Mouse (Mus musculus) gastrocnemius, adult 18-20 months (tissue): ENCODE results near the gene Cfap20. TPM values are rescaled to one million over a fixed set of nuclear protein-coding genes. Genes with fewer than 3 reads are reported as not detected.

Experiments
- DNase-seq: peaks from one replicate; pipeline ENCODE4 v3.0.0; 2021; ENCODE audit warnings: low spot score
- long read RNA-seq, 2 experiments: library from polyadenylated mRNA; stranded (forward); transcript quantifications; one replicate each; pipeline ENCODE4 v2.0.0; 2021
- total RNA-seq, 2 experiments: library from RNA; stranded (reverse); gene quantifications; 2 replicates each; pipeline ENCODE4 v1.2.3; 2021

The Cfap20 gene
- 1 to 10 TPM; 6.0 to 6.5 TPM for total RNA-seq
- long read RNA-seq, experiment 1, transcript Cfap20-201 (6 exons, 1,295 nt), result major isoform, 9 of 12 reads
- long read RNA-seq, experiment 1, partial matches to known transcripts, result 1 of 12 reads
- long read RNA-seq, experiment 1, other reads (novel, unspliced or antisense), result 0 of 12 reads
- long read RNA-seq, experiment 2, transcript Cfap20-201 (6 exons, 1,295 nt), result major isoform, 9 of 9 reads
- long read RNA-seq, experiment 2, partial matches to known transcripts, result 0 of 9 reads
- long read RNA-seq, experiment 2, other reads (novel, unspliced or antisense), result 0 of 9 reads

- DNase-seq, result peak; percentile 100
Observed at GRCm38 (mm10) chr8:95434686-95435439, at the start of gene Cfap20. Gene Cfap20 (minus strand): TSS chr8:95434869.

GRCm38 (mm10) chr8:95470008-95470407 lies 35.3 kb upstream of the Cfap20 start:
- DNase-seq, result no peak

GRCm38 (mm10) chr8:95468995-95469394 lies 34.3 kb upstream of the Cfap20 start:
- DNase-seq, result no peak

GRCm38 (mm10) chr8:95466543-95466942 lies 31.9 kb upstream of the Cfap20 start:
- no peak for DNase-seq

GRCm38 (mm10) chr8:95452518-95452917 lies 17.8 kb upstream of the Cfap20 start:
- no peak for DNase-seq

GRCm38 (mm10) chr8:95450271-95450670 lies 15.6 kb upstream of the Cfap20 start:
- DNase-seq, result no peak

GRCm38 (mm10) chr8:95447661-95448060 lies 13.0 kb upstream of the Cfap20 start:
- no peak for DNase-seq

GRCm38 (mm10) chr8:95445042-95445441 lies 10.4 kb upstream of the Cfap20 start:
- no peak for DNase-seq

GRCm38 (mm10) chr8:95441491-95442039 lies 6.9 kb upstream of the Cfap20 start:
- no peak for DNase-seq

GRCm38 (mm10) chr8:95440168-95440709 lies 5.6 kb upstream of the Cfap20 start:
- DNase-seq, result no peak

GRCm38 (mm10) chr8:95439421-95439820 lies 4.8 kb upstream of the Cfap20 start:
- DNase-seq, result no peak

- DNase-seq, result no peak
Observed at GRCm38 (mm10) chr8:95437341-95437992, 2.8 kb upstream of the Cfap20 start.

GRCm38 (mm10) chr8:95435930-95436329 lies 1.3 kb upstream of the Cfap20 start:
- no peak for DNase-seq

- no peak for DNase-seq
Observed at GRCm38 (mm10) chr8:95435471-95435870, 802 bp upstream of the Cfap20 start.

GRCm38 (mm10) chr8:95434233-95434632 lies 436 bp downstream of the Cfap20 start:
- DNase-seq, result peak; percentile 22

GRCm38 (mm10) chr8:95433124-95433523 lies 1.5 kb downstream of the Cfap20 start:
- no peak for DNase-seq

- no peak for DNase-seq
Observed at GRCm38 (mm10) chr8:95432471-95432870, 2.2 kb downstream of the Cfap20 start.

GRCm38 (mm10) chr8:95429945-95430344 lies 4.7 kb downstream of the Cfap20 start:
- peak; percentile 54 for DNase-seq

- DNase-seq, result peak; percentile 63
Observed at GRCm38 (mm10) chr8:95427594-95428535, 6.8 kb downstream of the Cfap20 start.

GRCm38 (mm10) chr8:95426781-95427281 lies 7.8 kb downstream of the Cfap20 start:
- DNase-seq, result no peak
